Mouse (Mus musculus) hindbrain, postnatal 0 days (tissue): ENCODE data around the gene Myh14. TPM values are rescaled to one million over a fixed set of nuclear protein-coding genes. Genes with fewer than 3 reads are reported as not detected.

Source experiments
- ATAC-seq: fragments of 200-750 bp; cut with Nextera tagmentation; 2 replicates; pipeline ENCODE4 v1.8.0; 2017; ENCODE audit warnings: mild to moderate bottlenecking, moderate TSS enrichment, moderate library complexity
- DNase-seq: peaks from one replicate; pipeline ENCODE4 v3.0.0-alpha.2; 2015; ENCODE audit warnings: low spot score
- H3K27ac ChIP-seq: fragments of 300-500 bp; sonication (generic); 2 replicates; pipeline ENCODE4 v1.5.1; 2014; ENCODE audit warnings: mild to moderate bottlenecking
- H3K27me3 ChIP-seq: fragments of 300-500 bp; sonication (generic); 2 replicates; pipeline ENCODE4 v1.6.1; 2014; ENCODE audit warnings: low read length, mixed read lengths; ENCODE audit not compliant: insufficient read depth
- H3K36me3 ChIP-seq: fragments of 300-500 bp; sonication (generic); 2 replicates; pipeline ENCODE4 v1.6.1; 2014; ENCODE audit warnings: low read length, mixed read lengths; ENCODE audit not compliant: insufficient read depth
- H3K4me1 ChIP-seq: fragments of 300-500 bp; sonication (generic); 2 replicates; pipeline ENCODE4 v1.6.1; 2014; ENCODE audit warnings: antibody characterized with exemption, low read length, mixed read lengths; ENCODE audit not compliant: insufficient read depth
- H3K4me2 ChIP-seq: fragments of 300-500 bp; sonication (generic); 2 replicates; pipeline ENCODE4 v1.6.1; 2014; ENCODE audit warnings: low read depth, mild to moderate bottlenecking, low read length, moderate library complexity, mixed read lengths
- H3K4me3 ChIP-seq: fragments of 300-500 bp; sonication (generic); 2 replicates; pipeline ENCODE4 v1.5.1; 2014; ENCODE audit warnings: low read length
- H3K9ac ChIP-seq: fragments of 300-500 bp; sonication (generic); replicated peaks from 2 replicates; pipeline ENCODE4 v1.6.1; 2014; ENCODE audit warnings: mild to moderate bottlenecking, low read length, moderate library complexity, mixed read lengths
- H3K9me3 ChIP-seq: fragments of 300-500 bp; sonication (generic); 2 replicates; pipeline ENCODE4 v1.6.1; 2016; ENCODE audit warnings: low read length, mixed read lengths
- CTCF ChIP-seq: IDR thresholded peaks from 2 replicates; pipeline ENCODE4 v1.5.1; 2016; ENCODE audit warnings: antibody characterized with exemption, control low read depth, low read depth
- WGBS: fragments of 180-500 bp; shearing (Covaris S2); extraction: QIAGEN DNeasy Blood & Tissue Kit; methylation state at CpG from one replicate; pipeline ENCODE4 v1.1.7; 2014; 5-methylcytosine and 5-hydroxymethylcytosine counted together
- polyA plus RNA-seq: library from polyadenylated mRNA; unstranded; fragments of >200 nt; fragmentation: Nextera tagmentation; extraction: Ambion mirVana; gene quantifications from 2 replicates; pipeline ENCODE4 v1.2.1, GENCODE M21; 2015
- total RNA-seq: library from RNA; depleted of rRNA; stranded (reverse); fragments of >200 nt; gene quantifications from 2 replicates; pipeline ENCODE4 v1.2.3, GENCODE M21; 2014

The Myh14 gene
- total and polyA plus RNA-seq, 2 experiments from 2014 or later = 9.3 to 9.7 TPM

- Histone ChIP-seq H3K4me2 (no peak overlapping the region), H3K4me1 (no peaks in the 10 kb centered on the region), H3K36me3 (no peaks in the 10 kb centered on the region), H3K4me3 (no peak overlapping the region), H3K27ac (no peak overlapping the region), H3K9me3 (no peaks in the 10 kb centered on the region), H3K9ac (no peak overlapping the region), H3K27me3 (no peaks in the 10 kb centered on the region)
- WGBS = 56% methylated on average over 3 of the region's 3 CpGs
- peak; percentile 66 for DNase-seq
- ATAC-seq = no peak
- TF ChIP-seq CTCF = peak; percentile 77
These were observed 33.7 kb upstream of the Myh14 start for GRCm38 (mm10) chr7:44704363-44704762.

- H3K9me3 ChIP-seq = no peaks in the 10 kb centered on the region
- ATAC-seq = no peak
- H3K36me3 ChIP-seq = no peaks in the 10 kb centered on the region
- no peak for TF ChIP-seq CTCF
- H3K9ac ChIP-seq = no peak overlapping the region
- H3K4me2 ChIP-seq = no peak overlapping the region
- no peaks in the 10 kb centered on the region for H3K27me3 ChIP-seq
- no peak for DNase-seq
- WGBS = 77% methylated on average over 8 of the region's 8 CpGs
- no peak overlapping the region for H3K4me3 ChIP-seq
- no peak overlapping the region for H3K27ac ChIP-seq
- no peaks in the 10 kb centered on the region for H3K4me1 ChIP-seq
These were observed 32.3 kb upstream of the Myh14 start for GRCm38 (mm10) chr7:44702985-44703384.

GRCm38 (mm10) chr7:44701921-44702320 lies 31.3 kb upstream of the Myh14 start:
- Histone ChIP-seq H3K4me3 (no peak overlapping the region), H3K9ac (no peak overlapping the region), H3K36me3 (no peaks in the 10 kb centered on the region), H3K4me2 (no peak overlapping the region), H3K4me1 (no peaks in the 10 kb centered on the region), H3K9me3 (no peaks in the 10 kb centered on the region), H3K27me3 (no peaks in the 10 kb centered on the region), H3K27ac (no peak overlapping the region)
- DNase-seq (peak; percentile 68), ATAC-seq (peak; percentile 78)
- WGBS = 5% methylated on average over 6 of the region's 6 CpGs
- peak; percentile 75 for TF ChIP-seq CTCF

GRCm38 (mm10) chr7:44697980-44698379 lies 27.3 kb upstream of the Myh14 start:
- Histone ChIP-seq H3K36me3 (no peaks in the 10 kb centered on the region), H3K9ac (no peak overlapping the region), H3K27ac (no peak overlapping the region), H3K4me1 (no peaks in the 10 kb centered on the region), H3K4me3 (no peak overlapping the region), H3K9me3 (no peaks in the 10 kb centered on the region), H3K4me2 (no peak overlapping the region), H3K27me3 (no peaks in the 10 kb centered on the region)
- WGBS = 62% methylated on average over 7 of the region's 7 CpGs
- ATAC-seq (no peak), DNase-seq (no peak)
- no peak for TF ChIP-seq CTCF

GRCm38 (mm10) chr7:44697191-44697710 lies 26.6 kb upstream of the Myh14 start:
- ATAC-seq (peak; percentile 31; the same call in 1 of the 2 replicates), DNase-seq (peak; percentile 28)
- no peak overlapping the region for H3K4me2 ChIP-seq
- no peaks in the 10 kb centered on the region for H3K27me3 ChIP-seq
- no peaks in the 10 kb centered on the region for H3K9me3 ChIP-seq
- H3K36me3 ChIP-seq = no peaks in the 10 kb centered on the region
- no peak overlapping the region for H3K27ac ChIP-seq
- H3K4me3 ChIP-seq = no peak overlapping the region
- no peak for TF ChIP-seq CTCF
- WGBS = 13% methylated on average over 20 of the region's 20 CpGs
- H3K4me1 ChIP-seq = no peaks in the 10 kb centered on the region
- no peak overlapping the region for H3K9ac ChIP-seq

GRCm38 (mm10) chr7:44695223-44695622 lies 24.6 kb upstream of the Myh14 start:
- ATAC-seq (no peak), DNase-seq (no peak)
- H3K27ac ChIP-seq = no peak overlapping the region
- no peak overlapping the region for H3K4me3 ChIP-seq
- no peak overlapping the region for H3K9ac ChIP-seq
- no peak for TF ChIP-seq CTCF
- no peak overlapping the region for H3K4me2 ChIP-seq
- H3K27me3 ChIP-seq = no peaks in the 10 kb centered on the region
- no peaks in the 10 kb centered on the region for H3K4me1 ChIP-seq
- H3K36me3 ChIP-seq = no peaks in the 10 kb centered on the region
- WGBS = 91% methylated on average over 4 of the region's 4 CpGs
- no peaks in the 10 kb centered on the region for H3K9me3 ChIP-seq

GRCm38 (mm10) chr7:44693427-44694175 lies 23.0 kb upstream of the Myh14 start:
- Histone ChIP-seq H3K4me3 (no peak overlapping the region), H3K4me2 (no peak overlapping the region), H3K9me3 (no peaks in the 10 kb centered on the region), H3K36me3 (no peaks in the 10 kb centered on the region), H3K27me3 (no peaks in the 10 kb centered on the region), H3K4me1 (no peaks in the 10 kb centered on the region), H3K9ac (no peak overlapping the region), H3K27ac (no peak overlapping the region)
- DNase-seq = no peak
- 79% methylated on average over 10 of the region's 10 CpGs for WGBS
- TF ChIP-seq CTCF = no peak
- no peak for ATAC-seq
